Mouse (Mus musculus) stomach, postnatal 0 days (tissue): ENCODE results near the gene Xkr7. TPM values are rescaled to one million over a fixed set of nuclear protein-coding genes. Genes with fewer than 3 reads are reported as not detected.
A peak's percentile ranks its signal among the peaks of the same experiment; 100 is the strongest.

Source experiments
- ATAC-seq: fragments of 200-750 bp; cut with Nextera tagmentation; 2 replicates; pipeline ENCODE4 v1.8.0; 2017; ENCODE audit not compliant: low FRiP score, low TSS enrichment
- DNase-seq: peaks from one replicate; pipeline ENCODE4 v3.0.0-alpha.2; 2016; ENCODE audit warnings: low spot score
- H3K27ac ChIP-seq: fragments of 300-500 bp; sonication (generic); replicated peaks from 2 replicates; pipeline ENCODE4 v1.5.1; 2014; ENCODE audit warnings: mild to moderate bottlenecking, control low read depth
- H3K27me3 ChIP-seq: fragments of 300-500 bp; sonication (generic); 2 replicates; pipeline ENCODE4 v1.6.1; 2014; ENCODE audit warnings: low read length; ENCODE audit not compliant: control insufficient read depth, insufficient read depth
- H3K36me3 ChIP-seq: fragments of 300-500 bp; sonication (generic); 2 replicates; pipeline ENCODE4 v1.6.1; 2014; ENCODE audit warnings: low read length, mixed read lengths; ENCODE audit not compliant: control insufficient read depth, insufficient read depth
- H3K4me1 ChIP-seq: fragments of 300-500 bp; sonication (generic); replicated peaks from 2 replicates; pipeline ENCODE4 v1.6.1; 2014; ENCODE audit warnings: antibody characterized with exemption; ENCODE audit not compliant: control insufficient read depth, insufficient read depth
- H3K4me2 ChIP-seq: fragments of 300-500 bp; sonication (generic); replicated peaks from 2 replicates; pipeline ENCODE4 v1.6.1; 2014; ENCODE audit warnings: low read depth, mild to moderate bottlenecking, control low read depth, moderate library complexity
- H3K4me3 ChIP-seq: fragments of 300-500 bp; sonication (generic); 2 replicates; pipeline ENCODE4 v1.5.1; 2014; ENCODE audit warnings: low read depth, low read length, control low read depth
- H3K9ac ChIP-seq: fragments of 300-500 bp; sonication (generic); 2 replicates; pipeline ENCODE4 v1.6.1; 2014; ENCODE audit warnings: mild to moderate bottlenecking, low read length, control low read depth, mixed read lengths
- H3K9me3 ChIP-seq: fragments of 300-500 bp; sonication (generic); 2 replicates; pipeline ENCODE4 v1.6.1; 2016; ENCODE audit warnings: low read length; ENCODE audit not compliant: control insufficient read depth
- CTCF ChIP-seq: IDR thresholded peaks from 2 replicates; pipeline ENCODE4 v1.5.1; 2016; ENCODE audit warnings: antibody characterized with exemption, low read depth, mild to moderate bottlenecking, moderate library complexity
- EP300 ChIP-seq: optimal IDR thresholded peaks from 2 replicates; pipeline ENCODE3; 2016; ENCODE audit warnings: antibody characterized with exemption
- WGBS: fragments of 180-500 bp; shearing (Covaris S2); extraction: QIAGEN DNeasy Blood & Tissue Kit; methylation state at CpG from one replicate; pipeline ENCODE4 v1.1.7; 2014; 5-methylcytosine and 5-hydroxymethylcytosine counted together
- polyA plus RNA-seq: library from polyadenylated mRNA; unstranded; fragments of >200 nt; fragmentation: Nextera tagmentation; extraction: Ambion mirVana; gene quantifications from 2 replicates; pipeline ENCODE4 v1.2.1, GENCODE M21; 2015

The Xkr7 gene
- polyA plus RNA-seq, 1 experiment from 2014 or later: not detected

DNA sequence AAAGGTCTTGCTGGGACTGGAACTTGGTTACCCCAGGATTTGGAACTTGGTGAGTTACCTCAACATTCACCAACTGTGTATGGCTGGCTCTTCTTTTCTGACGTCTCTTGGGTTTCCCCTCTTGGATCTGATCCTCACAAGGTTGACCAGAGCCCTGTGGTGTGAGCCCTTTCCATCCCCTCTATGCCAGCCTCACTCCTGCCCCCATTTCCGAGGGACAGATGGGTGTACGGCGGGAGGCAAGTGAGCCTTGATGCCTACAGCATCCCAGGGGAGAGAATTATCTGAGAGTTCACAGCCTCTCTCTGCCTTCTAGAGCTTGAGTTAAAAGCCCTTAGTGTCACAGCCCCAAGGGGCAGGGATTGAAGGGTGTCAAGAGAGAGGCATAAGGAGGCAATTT, 4.2 kb upstream of the Xkr7 start:
- ATAC-seq: no peak
- Histone ChIP-seq H3K4me1 (no peaks in the 10 kb centered on the region; the same call in 1 of the 2 replicates), H3K4me3 (no peak overlapping the region), H3K36me3 (no peaks in the 10 kb centered on the region), H3K9ac (no peak overlapping the region), H3K27me3 (peaks cover 7% of the 10 kb centered on the region; the same call in 1 of the 2 replicates), H3K4me2 (no peak overlapping the region), H3K27ac (no peak overlapping the region), H3K9me3 (no peaks in the 10 kb centered on the region)
- WGBS: 51% methylated on average over 4 of the region's 4 CpGs
- no peak for DNase-seq
- no peak for TF ChIP-seq EP300
- TF ChIP-seq CTCF: no peak

DNA sequence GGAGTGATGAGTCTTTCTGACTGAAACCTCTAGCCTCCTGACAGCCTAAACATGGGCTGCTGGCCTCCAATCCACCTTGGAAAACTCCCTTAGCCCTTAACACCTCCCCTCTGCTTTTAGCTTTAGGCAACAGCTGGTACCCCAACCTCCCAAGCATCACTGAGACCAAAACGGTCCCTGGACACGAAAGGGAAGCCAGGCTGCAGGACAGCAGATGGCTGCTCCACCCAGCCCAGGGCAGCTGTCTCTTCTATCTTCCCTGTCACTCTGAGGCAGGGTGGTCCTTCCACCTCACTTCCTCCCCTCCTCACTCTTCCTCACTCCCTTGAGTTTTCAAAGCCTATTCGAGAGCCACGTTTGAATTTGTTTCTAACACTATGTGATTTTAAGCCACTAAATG, 1.2 kb upstream of the Xkr7 start:
- TF ChIP-seq EP300 (no peak), CTCF (no peak)
- H3K4me2 ChIP-seq: no peak overlapping the region
- no peaks in the 10 kb centered on the region; the same call in 1 of the 2 replicates for H3K4me1 ChIP-seq
- H3K9me3 ChIP-seq: no peaks in the 10 kb centered on the region
- WGBS: 26% methylated on average over 4 of the region's 4 CpGs
- no peak overlapping the region for H3K27ac ChIP-seq
- no peak overlapping the region for H3K9ac ChIP-seq
- H3K4me3 ChIP-seq: no peak overlapping the region
- no peaks in the 10 kb centered on the region for H3K36me3 ChIP-seq
- no peak for DNase-seq
- no peak for ATAC-seq
- H3K27me3 ChIP-seq: peaks cover 10% of the 10 kb centered on the region; the same call in 1 of the 2 replicates

DNA sequence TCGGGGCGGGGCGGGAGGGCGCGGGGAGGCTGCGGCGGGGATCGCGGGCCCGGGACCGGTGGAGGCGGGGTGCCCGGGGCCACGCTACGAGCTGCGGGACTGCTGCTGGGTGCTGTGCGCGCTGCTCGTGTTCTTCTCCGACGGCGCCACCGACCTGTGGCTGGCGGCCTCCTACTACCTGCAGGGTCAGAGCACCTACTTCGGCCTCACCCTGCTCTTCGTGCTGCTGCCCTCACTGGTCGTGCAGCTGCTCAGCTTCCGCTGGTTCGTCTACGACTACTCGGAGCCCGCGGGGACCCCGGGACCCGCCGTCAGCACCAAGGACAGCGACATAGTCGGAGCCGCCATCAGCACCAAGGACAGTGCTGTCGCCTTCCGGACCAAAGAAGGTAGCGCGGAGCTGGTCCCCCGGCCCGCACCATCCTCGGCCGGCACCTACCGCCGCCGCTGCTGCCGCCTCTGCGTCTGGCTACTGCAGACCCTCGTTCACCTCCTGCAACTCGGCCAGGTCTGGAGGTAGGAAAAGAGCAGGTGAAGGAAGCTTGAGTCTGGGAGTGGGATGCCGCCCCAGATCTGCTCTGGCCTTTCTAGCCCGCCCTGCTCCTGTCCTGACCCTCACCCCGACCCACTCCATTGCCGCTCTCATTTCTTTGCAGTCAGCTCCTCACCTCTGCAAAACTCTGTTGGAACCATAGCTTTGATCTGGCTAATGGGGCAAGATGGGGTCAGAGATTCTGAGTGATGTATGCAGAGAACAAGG, 611 bp downstream of the Xkr7 start:
- DNase-seq: peak; percentile 82
- peak overlapping the region; percentile 31 for H3K4me3 ChIP-seq
- peak; percentile 25; the same call in 1 of the 2 replicates for TF ChIP-seq CTCF
- TF ChIP-seq EP300: no peak
- no peaks in the 10 kb centered on the region for H3K9me3 ChIP-seq
- no peaks in the 10 kb centered on the region; the same call in 1 of the 2 replicates for H3K4me1 ChIP-seq
- peaks cover 10% of the 10 kb centered on the region; the same call in 1 of the 2 replicates for H3K27me3 ChIP-seq
- H3K36me3 ChIP-seq: no peaks in the 10 kb centered on the region
- H3K9ac ChIP-seq: no peak overlapping the region
- H3K27ac ChIP-seq: no peak overlapping the region
- WGBS: 2% methylated on average over 43 of the region's 58 CpGs
- ATAC-seq: peak; percentile 67
- H3K4me2 ChIP-seq: peak overlapping the region; percentile 56

DNA sequence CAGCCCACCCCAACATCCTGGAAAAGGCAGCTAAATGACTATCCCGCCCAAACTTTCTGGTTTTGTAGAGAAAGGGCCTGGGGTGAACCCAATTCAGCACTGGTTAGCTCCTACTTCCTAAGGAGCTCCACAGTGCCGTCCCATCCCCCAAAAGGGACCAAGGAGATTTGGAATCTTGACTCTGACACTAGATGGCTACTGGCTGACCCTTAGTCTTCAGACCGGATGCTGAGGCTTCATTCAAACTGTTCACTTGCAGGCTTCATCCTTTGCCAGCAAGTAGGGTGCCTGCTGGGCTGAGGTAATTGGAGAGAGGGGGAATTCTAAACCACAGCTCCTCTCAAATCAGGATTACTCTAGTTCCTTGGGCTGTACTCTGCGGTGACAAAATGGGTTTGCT, 1.3 kb downstream of the Xkr7 start:
- Histone ChIP-seq H3K36me3 (no peaks in the 10 kb centered on the region), H3K4me1 (no peaks in the 10 kb centered on the region; the same call in 1 of the 2 replicates), H3K9ac (no peak overlapping the region), H3K27ac (no peak overlapping the region), H3K4me2 (no peak overlapping the region), H3K9me3 (no peaks in the 10 kb centered on the region), H3K27me3 (peaks cover 10% of the 10 kb centered on the region; the same call in 1 of the 2 replicates), H3K4me3 (no peak overlapping the region)
- WGBS: 13% methylated on average over 4 of the region's 4 CpGs
- TF ChIP-seq CTCF (no peak), EP300 (no peak)
- DNase-seq: no peak
- ATAC-seq: no peak

DNA sequence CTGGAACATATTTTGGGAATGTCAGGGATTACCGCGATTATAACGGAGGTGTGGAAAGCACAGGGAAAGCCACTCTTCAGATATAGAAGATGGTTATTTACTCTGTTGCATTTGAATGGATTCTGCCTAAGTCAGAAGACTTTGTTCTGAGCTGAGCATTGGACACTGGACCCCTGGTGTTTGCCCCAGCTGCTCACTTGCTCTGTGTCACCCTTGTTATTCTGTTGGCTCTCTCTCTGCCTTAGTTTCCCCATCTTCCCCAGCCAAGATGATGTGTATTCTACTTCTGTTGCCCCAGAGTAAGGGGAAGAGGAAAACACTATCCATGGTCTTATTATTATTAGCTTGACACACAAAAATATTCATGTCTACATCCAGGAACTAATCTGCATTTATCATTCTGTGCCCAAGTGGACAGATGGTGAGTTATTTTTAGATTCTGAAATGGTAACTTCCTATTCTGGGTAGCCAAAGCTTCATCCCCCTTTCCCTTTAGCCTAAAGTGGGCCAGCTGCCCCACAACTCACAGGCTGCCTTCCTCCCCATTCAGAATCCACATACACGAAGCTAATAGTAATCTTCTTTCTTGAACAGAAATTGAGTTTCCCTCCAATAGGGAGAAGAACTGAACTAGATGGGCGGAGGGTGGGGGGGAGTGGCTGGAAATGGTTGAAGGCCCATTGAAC, 2.0 kb downstream of the Xkr7 start:
- no peak for TF ChIP-seq EP300
- TF ChIP-seq CTCF: no peak
- Histone ChIP-seq H3K4me2 (no peak overlapping the region), H3K4me1 (no peaks in the 10 kb centered on the region; the same call in 1 of the 2 replicates), H3K9me3 (no peaks in the 10 kb centered on the region), H3K4me3 (no peak overlapping the region), H3K27ac (no peak overlapping the region), H3K9ac (no peak overlapping the region), H3K27me3 (peaks cover 10% of the 10 kb centered on the region; the same call in 1 of the 2 replicates), H3K36me3 (no peaks in the 10 kb centered on the region)
- ATAC-seq (no peak), DNase-seq (no peak)
- WGBS: 63% methylated on average over 5 of the region's 5 CpGs
